Mouse (Mus musculus) heart, postnatal 36 days (tissue): ENCODE results near the gene Gm28870. TPM values are rescaled to one million over a fixed set of nuclear protein-coding genes. Genes with fewer than 3 reads are reported as not detected.
"Not testable (repeated sequence)": the region's sequence is repeated elsewhere in the genome, so short reads cannot be mapped to it uniquely, and the experiment has no call there.

ENCODE experiments used
- DNase-seq, 2 experiments: peaks; one replicate each; pipeline ENCODE4 v3.0.0; 2021 to 2022
- intact Hi-C: fragments of 180-260 bp; cut with DNase I; formaldehyde crosslinking; loops from one replicate; pipeline ENCODE4 v1.15.1; 2025
- total RNA-seq, 2 experiments: library from RNA; stranded (reverse); gene quantifications; 2 replicates each; pipeline ENCODE4 v1.2.3; 2021

The Gm28870 gene
- total RNA-seq = not detected

GRCm38 (mm10) chrY:50096976-50097375 lies at the start of gene Gm28870:
TSS of gene Gm28870 (plus strand) at chrY:50097276.
- intact Hi-C loops, DNase-seq: not testable (repeated sequence)
